Mouse (Mus musculus) ZHBTc4 (cell line): Measurements from ENCODE around the gene Ano10.

Source experiments
- DNase-seq: peaks from one replicate; pipeline ENCODE4 v3.0.0-alpha.2; 2011; ENCODE audit warnings: low read depth, low spot score

Ano10 gene

DNA sequence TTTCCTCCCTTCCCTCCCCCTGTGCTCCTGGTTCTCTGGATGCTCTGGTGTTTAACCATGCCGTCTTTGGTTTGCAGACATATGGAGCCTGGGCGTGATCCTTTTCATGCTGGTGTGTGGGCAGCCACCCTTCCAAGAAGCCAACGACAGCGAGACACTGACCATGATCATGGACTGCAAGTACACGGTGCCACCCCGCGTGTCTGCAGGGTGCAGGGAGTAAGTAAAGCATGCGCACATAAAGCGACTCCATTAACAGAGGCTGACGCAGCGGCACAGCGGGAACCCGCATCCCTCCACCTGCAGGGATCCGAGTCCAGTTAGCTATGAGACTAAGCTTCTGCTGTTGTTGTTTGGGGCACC, 137.2 kb downstream of the Ano10 start:
- DNase-seq: no peak

DNA sequence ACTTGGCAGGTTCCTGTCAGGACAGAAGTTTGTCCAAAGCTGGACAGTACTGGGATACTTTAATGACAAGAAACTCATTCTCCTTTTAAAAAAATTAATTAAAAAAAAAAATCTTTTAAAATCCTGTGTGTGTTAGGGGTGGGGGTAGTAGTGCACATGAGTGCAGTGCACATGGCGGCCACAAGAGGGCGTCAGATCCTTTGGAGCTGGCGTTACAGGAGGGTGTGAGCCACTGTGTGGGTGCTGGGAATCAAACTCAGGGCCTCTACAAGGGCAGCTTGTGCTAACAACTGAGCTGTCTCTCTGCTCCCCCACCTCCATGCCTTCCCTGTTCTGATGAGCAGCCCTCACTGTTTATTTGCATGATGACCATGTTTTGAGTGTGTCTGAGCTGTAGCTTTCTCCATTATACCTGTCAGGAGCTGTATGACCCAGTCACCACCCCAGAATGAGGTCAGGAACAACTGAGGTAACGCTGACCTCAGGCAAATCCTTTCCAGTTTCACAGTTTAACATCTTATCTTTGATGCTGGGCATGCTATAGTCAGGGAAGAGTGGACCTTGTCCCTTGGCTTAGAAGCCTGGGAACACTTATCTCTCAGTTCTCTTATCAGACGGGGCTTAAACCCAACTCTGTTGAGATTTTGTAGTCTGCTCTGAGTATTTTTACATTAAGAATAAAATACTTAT, 137.7 kb downstream of the Ano10 start:
- peak; percentile 19 for DNase-seq

DNA sequence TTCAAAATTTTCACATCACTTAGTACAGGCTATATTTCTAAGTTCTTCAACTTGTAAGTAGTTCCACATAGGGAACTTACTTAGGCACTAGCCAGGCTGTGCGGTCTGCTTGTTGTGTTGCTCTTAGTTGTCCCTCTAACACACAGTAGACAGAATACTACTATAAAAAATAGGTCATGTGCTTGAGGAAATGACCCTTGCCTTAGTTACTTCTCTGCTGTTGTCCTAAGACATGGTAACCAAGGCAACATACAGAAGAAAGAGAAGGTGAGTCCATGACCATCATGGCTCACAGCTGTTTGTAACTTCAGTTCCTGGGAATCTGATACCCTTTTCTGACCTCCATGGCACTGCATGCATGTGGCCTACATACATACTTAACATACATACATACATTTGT, 139.0 kb downstream of the Ano10 start:
- DNase-seq: no peak

DNA sequence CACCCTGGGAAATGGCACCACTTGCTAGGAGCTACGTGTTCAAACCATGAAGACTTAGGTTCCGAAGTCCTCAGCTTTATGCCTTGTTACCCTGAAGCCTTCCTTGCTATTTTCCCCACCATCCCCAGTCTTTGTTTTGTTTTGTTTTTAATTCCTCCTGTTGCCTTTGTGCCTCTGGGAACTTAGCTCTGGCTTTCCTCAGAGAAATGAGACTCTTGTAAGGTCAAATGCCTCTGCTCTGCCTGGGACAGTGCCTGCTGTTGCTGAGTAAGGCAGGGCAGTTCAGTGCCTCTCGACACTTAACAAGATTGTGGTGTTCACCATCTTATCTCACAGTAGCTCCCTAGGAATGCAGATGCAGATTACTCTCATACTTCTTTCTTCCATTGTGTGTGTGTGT, 140.8 kb downstream of the Ano10 start:
- DNase-seq: no peak

DNA sequence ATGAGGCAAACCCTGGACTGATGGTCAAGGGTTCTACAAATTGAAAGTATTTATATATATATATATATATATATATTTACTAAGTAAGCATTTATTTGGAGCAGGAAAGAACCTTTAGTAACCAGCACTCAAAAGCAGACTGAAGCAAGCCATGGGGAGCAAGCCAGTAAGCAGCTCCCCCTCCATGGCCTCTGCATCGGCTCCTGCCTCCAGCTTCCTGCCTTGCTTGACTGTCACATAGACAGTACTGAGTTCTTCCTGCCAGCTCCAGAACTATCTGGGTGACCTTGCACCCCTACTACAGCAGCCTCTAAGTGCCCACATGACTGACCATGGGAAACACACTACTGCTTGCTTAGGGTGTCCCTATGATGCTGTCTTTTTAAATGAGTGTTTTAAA, 141.7 kb downstream of the Ano10 start:
- DNase-seq: no peak

DNA sequence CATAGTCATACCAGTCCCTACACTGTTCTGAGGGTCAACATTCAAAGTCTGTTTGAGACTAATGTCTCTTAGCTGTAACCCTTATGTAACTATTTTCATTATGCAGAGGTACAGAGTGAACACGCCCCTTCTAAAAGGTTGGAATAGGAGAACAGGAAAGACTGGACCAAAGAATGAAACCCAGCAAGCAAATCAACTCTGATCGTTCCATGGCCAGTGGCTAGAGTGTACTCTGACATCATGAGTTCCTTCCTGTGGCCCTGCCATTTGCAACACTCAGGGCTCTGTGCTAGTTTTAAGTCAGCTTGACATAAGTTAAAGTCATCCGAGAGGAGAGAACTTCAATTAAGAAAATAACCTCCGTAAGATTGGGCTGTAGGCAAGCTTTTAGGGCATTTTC, 142.2 kb downstream of the Ano10 start:
- DNase-seq: no peak

DNA sequence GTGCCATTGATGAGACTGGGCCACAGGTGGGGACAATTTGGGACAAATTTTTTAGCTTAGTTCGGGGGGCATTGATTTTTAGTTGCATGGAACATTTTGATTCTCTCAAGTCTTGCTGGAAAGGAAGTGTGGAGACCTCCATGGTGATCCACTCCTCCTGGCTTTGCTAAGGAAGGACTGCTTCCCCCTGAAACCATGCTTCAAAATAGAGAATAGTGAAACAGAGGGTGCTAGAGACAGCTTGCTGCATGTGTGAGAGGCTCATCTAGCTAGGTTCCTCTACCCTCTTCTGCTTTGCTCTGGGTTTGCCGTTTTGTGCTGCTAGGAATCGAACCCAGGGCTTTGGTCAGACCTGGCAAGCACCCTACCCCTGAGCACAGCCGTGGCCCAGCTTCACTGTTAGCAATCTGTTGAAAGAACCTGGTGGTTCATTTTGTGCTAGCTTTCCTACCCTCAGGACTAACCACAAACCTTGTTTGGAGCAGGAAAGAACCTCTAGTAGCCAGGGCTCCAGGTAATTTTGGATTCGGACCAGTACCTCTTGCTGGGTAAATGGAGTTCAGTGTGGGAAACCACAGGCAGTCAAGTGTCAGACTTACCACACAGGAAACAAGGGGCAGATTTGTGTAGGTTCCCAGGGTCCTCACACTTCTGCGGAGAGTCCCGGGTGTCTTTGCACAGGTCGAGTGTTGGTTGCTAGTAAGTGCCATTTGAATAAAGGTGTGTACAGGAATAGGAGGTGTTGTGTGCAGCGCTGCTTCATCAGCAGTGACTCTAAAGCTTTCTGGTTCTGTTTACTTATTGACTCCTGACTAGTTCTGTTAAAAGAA, 144.0 kb downstream of the Ano10 start:
- no peak for DNase-seq

DNA sequence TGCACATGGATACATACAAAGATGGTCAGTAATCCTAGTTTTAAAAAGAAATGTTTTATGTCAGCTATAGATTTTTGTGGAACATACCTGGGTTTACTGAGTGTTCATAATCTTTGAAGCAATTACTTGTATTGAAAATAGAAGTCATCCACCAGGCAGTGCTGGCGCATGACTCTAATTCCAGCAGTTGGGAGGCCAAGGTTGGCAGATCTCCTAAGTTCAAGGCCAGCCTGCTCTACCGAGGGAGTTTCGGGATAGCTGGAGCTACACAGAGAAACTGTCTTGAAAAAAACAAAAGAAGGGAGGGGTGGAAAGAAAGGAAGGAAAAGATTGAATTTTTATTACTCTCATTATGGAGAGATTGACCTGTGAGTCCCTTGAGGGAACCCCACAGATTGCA, 145.9 kb downstream of the Ano10 start:
- no peak for DNase-seq

DNA sequence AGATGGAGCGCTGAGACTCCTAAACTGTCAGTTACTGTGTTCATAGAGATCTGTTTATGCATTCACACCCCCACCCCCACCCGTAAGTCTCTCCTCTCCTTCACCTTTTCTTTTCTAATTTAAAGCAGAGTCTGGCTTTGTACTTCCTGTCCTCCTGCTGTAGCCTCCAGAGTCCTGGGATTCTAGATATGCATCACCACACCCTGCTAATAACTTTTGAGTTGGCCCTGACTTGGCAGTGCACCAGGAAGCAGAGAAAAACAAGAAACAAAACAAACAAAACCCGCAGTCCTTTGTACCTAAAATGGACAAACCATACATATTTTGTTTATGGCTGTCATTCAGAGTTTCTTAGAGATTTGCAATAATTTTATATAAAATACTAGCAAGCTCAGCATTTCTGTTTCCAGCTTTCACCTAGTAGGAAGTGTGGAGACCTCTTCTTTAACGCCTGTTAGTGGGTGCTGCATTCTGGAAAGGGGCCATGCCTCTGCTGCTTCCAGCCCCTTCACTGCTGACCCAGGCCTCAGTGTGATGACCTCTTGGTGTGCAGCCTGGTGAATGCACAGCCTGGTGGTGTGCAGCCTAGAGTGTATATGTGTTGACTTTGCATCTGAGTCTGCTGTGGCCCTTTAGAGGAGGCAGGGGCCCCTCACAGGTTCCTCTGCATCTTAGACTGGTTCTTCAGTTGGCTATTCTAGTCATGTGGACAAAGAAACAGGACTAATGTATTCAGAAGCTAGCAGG, 147.9 kb downstream of the Ano10 start:
- peak; percentile 7 for DNase-seq

DNA sequence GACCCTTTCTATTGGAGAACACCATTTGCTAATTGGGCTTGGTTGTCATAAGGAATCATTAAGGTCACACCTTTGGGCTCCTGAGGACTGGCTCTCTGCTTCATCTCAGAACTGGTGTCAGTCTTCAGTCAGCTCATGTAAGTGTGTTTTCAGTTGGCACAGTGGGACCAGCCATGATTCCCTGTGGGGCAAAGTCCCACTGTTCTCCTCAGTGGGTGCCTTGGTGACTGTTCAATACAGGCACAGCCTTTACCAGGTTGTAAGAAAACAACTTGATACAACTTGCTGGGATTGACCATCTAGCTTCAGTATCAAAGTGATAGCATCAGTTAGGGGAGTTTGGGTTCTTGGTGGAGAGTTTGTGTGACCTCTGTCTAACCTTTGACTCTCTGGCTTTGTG, 148.5 kb downstream of the Ano10 start:
- no peak for DNase-seq

DNA sequence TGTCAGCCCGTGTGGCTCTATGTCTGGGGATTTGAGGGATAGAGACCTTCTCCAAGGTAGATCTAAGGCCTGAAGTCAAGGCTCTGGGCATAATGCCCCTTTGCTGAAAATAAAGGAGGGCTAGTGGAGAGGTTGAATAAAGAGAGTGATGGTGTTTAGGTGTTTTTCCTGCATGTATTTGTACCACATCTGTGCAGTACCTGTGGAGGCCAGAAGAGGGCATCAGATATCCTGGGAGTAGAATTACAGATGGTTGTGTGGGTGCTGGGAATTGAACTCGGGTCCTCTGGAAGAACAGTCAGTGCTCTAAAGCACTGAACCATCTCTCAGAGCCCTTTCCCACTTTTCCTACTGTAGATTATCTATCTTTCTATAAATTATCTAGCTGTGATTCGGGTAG, 149.4 kb downstream of the Ano10 start:
- DNase-seq: peak; percentile 23

DNA sequence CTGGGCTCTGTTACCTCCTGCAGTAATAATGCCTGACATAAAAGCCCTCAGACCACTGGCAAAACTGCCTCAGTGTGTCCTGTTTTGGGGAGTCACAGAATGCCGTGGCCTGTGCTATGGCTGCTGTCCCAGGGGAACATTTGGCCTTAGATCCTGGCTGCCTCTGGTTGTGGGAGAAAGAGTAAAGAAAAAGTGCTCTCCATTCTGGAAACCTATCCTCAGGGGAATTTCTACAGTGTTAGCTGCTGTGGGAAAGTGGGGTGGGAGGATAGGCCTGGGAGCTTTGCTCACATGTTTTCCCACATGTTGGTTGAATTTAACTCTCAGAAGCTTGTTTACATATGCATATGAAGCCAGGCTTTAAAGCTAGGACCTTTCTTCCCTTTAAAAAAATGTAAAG, 151.0 kb downstream of the Ano10 start:
- no peak for DNase-seq

DNA sequence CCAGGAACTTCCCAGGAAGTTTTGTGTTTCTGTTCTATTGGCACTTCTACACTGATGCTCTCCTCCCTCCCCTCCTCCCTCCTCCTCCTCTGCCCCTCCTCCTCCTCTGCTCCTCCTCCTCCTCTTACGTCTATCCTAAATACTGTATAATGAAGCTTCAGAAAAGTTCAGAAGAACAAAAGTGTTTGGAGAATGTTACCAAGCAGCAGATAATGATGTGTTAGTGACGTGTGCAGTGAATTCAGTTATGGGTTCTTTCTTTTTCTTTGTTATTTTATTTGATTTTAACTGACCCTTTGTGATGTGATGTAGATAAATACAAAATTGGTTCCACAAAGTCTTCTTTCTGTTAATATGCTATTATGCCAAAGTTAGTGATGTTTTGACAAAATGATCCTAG, 155.0 kb downstream of the Ano10 start:
- no peak for DNase-seq

DNA sequence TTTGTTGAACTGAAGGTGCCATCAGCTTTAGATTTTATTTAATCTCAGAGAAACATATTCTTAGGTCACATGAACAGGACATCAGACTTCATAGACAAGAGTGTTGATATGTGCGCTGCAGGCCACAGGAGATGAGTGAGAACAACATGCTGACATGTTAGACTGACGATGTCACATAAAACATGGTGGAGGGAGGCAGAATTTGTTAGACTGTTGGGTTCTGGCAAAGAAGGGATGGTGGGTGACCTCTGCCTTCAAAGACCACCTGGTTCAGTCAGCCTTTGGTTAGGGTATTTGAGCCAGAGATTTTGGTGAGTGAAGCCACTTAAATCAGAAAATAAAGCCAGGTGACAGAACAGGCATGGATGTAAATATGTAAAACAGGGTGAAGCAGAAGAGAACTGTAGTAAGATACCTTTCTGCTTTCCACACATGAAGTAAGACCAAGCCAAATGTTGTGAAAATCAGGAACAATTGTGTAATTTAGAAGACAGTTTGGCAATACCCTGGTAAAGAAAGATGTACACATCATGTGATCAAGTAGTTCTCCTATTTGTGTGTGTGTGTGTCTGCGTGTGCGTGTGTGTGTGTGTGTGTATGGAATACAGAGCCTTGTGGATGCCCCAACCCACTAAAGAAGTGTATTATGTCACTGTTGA, 155.7 kb downstream of the Ano10 start:
- no peak for DNase-seq

DNA sequence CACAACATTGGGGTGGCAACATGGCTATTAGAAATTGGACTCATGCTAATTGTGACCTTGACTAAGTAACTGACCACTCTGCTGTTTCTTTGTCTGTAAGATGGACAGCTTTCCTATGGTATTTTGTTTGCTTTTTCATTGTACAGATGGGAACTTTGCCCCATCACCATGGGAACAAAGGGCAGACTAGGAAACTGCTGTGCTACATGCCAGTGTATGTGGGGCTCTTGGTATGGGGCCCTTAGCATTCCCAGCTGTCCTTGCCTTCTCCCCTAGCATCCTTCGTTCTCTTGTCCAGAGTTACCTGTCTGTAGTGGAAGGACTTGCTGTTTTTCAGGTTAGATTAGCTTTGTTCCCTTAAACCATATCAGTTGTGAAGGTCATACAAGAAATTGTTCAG, 156.3 kb downstream of the Ano10 start:
- peak; percentile 30 for DNase-seq

DNA sequence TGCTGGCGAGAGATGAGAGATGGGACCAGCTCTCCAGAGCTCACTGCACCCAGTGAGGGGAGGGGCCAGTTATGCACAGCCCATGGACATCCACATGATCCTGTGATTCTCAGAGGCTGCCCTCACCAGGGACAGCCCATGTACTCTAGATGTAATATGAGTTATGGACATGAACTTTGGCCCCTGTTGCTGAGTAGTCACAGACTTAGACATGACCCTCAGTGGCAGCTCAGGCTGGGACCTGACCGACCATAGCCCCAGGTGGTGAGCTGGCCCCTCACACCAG, 158.4 kb downstream of the Ano10 start:
- DNase-seq: no peak

DNA sequence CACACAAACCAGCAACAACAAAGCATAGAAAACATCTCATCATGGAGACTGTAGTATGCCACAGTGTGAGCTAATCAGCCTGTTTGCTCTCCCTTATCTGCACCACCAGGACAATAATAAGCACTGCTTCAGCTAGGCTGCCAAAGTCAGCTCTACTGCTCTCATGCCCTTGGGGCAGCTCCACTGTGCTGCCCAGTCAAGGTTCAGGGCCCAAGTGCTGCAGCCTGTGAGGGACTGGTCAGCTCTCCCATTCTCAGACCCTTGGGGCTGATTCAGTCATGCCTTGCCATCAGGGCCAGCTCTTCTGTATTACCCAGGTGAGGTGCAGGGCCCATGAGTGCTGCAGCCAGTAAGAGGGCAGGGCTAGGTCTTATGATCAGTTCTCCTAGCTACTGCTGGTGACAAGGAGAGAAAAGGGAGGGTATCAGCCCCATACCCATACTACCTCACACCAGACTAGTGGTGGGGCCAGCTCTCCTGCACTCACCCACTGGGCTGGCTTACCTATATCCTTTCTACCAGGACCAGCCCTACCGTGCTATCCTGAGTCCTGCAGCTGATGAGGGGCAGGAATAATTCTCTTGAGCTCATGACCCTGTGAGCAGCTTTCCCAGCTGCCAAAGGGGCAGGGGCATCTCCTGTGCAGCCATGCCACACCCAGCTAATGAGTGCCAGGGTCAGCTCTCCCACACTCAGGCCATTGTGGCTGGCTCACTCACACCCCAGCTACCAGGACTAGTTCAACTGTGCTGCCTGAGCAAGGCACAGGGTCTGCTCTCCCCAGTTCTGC, 158.9 kb downstream of the Ano10 start:
- DNase-seq: no peak

DNA sequence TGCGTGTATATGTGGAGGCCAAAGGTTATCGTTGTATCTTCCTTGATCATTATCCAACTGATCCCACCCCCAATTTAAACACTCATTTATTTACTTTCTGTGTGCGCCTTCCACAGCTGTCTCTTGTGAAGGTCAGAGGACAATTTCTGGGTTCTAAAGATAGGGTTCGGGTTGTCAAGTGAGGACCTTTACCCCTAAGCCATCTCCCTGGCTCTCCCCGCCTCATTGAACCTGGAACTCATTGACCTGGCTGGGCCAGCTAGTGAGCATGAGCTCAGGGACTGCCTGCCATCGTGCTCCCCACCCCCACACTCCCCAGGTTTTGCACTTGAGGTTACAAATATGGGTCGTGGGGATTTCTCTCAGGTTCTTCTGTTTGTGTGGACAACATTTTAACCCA, 162.1 kb downstream of the Ano10 start:
- no peak for DNase-seq

DNA sequence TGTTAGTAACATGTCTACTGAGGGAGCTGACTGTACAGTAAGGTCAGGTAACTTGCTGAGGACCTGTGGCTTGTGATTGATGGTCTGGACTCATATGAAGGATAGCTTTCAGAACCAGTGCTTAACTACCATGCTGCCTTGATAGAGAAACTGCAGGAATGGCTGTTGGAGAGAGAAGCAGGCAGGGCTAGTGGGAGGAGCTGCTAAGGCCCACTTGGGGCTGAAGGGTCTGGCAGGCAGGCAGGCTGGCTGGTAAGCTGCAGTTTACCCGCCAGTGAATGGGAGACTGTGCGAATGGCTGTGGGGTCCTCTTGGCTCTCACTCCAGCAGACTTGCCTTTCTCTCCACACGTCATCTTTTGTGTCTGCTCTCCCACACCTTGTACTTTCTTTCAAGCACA, 163.6 kb downstream of the Ano10 start:
- no peak for DNase-seq

DNA sequence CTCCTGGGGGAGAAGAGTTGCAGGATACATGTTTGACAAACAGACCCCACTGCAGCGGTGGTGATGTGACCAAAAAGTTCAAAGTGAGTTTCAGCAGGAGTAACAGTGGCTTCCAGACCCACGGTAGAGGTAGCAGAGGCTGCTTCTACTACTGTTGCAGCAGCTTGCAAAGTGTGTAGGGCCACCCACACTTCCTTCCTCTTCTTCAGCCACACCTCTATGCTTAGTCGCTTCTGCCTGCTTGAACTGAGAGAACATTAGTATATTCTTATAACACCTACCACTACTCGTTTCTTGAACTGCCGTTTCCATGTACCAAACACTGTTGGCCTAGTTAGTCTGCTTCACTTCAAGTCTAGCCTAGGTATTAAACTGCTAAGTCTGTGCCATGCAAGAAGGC, 165.5 kb downstream of the Ano10 start:
- no peak for DNase-seq

DNA sequence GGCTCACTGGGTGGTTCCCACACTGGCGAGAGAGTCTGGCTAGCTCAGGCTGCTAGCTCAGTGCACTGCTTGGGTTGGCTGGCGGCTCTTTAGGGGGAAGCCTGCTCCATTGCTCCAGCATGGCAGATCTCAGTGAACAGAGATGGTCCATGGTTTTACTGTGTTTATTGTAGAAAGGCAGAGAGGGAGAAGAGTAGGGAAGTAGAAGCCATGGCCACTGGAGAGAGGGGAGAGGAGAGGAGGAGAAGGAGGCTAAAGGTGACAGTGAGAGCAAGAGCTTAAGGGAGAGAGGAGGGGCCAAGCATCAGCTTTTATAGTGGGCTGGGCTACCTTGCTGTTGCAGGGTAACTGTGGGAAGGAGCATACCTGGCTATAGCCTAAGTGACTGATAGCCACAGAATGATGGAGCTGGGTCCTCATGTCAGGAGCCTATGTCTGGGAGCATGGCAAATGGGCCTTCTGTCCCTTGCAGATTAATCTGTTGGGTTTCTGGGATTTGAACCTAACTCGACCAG, 166.9 kb downstream of the Ano10 start:
- DNase-seq: no peak
